Mouse (Mus musculus) heart, postnatal 10 days (tissue): ENCODE data around the gene Pamr1. TPM values are rescaled to one million over a fixed set of nuclear protein-coding genes. Genes with fewer than 3 reads are reported as not detected.

ENCODE experiments used
- DNase-seq, 2 experiments: peaks; one replicate each; pipeline ENCODE4 v3.0.0; 2021
- intact Hi-C: fragments of 180-260 bp; cut with DNase I; formaldehyde crosslinking; loops from one replicate; pipeline ENCODE4 v1.15.1; 2025
- total RNA-seq, 2 experiments: library from RNA; stranded (reverse); gene quantifications; 2 replicates each; pipeline ENCODE4 v1.2.3; 2021

Pamr1 gene
- total RNA-seq = 1 to 10 TPM; 8.9 to 9.7 TPM

GRCm38 (mm10) chr2:102549611-102550266 is at the start of gene Pamr1:
Gene Pamr1, plus strand, starts transcription at chr2:102550012.
- peak; percentile 48 to 57 for DNase-seq
- intact Hi-C loops = no loop called here

GRCm38 (mm10) chr2:102507633-102508032 is 42.2 kb upstream of the Pamr1 start:
- intact Hi-C loops = no loop called here
- peak; percentile 4 to 12 for DNase-seq

GRCm38 (mm10) chr2:102508154-102508553 is 41.7 kb upstream of the Pamr1 start:
- intact Hi-C loops = no loop called here
- DNase-seq = no peak

GRCm38 (mm10) chr2:102519956-102520355 is 29.9 kb upstream of the Pamr1 start:
- intact Hi-C loops = no loop called here
- DNase-seq = no peak

GRCm38 (mm10) chr2:102527563-102527962 is 22.2 kb upstream of the Pamr1 start:
- DNase-seq = no peak
- intact Hi-C loops = no loop called here

- intact Hi-C loops = no loop called here
- DNase-seq = no peak
Measured at GRCm38 (mm10) chr2:102533437-102533836, 16.4 kb upstream of the Pamr1 start.

GRCm38 (mm10) chr2:102536766-102537165 is 13.0 kb upstream of the Pamr1 start:
- intact Hi-C loops = no loop called here
- no peak for DNase-seq

GRCm38 (mm10) chr2:102540438-102541230 is 9.2 kb upstream of the Pamr1 start:
- DNase-seq = no peak
- intact Hi-C loops = no loop called here

GRCm38 (mm10) chr2:102541404-102542125 is 8.2 kb upstream of the Pamr1 start:
- DNase-seq = no peak
- intact Hi-C loops = no loop called here

GRCm38 (mm10) chr2:102543961-102544719 is 5.7 kb upstream of the Pamr1 start:
- intact Hi-C loops = no loop called here

GRCm38 (mm10) chr2:102550910-102551582 is 1.2 kb downstream of the Pamr1 start:
- intact Hi-C loops = no loop called here
- DNase-seq = no peak

More at GRCm38 (mm10) chr2:102543961-102544719, 5.7 kb upstream of the Pamr1 start:
- DNase-seq = peak; percentile 32 to 40

- intact Hi-C loops = no loop called here
- no peak for DNase-seq
Measured at GRCm38 (mm10) chr2:102551594-102551993, 1.8 kb downstream of the Pamr1 start.

- peak in 1 of 2 experiments; percentile 13 for DNase-seq
- intact Hi-C loops = no loop called here
Measured at GRCm38 (mm10) chr2:102552095-102552537, 2.3 kb downstream of the Pamr1 start.

- intact Hi-C loops = no loop called here
- DNase-seq = no peak
Measured at GRCm38 (mm10) chr2:102557085-102557484, 7.3 kb downstream of the Pamr1 start.

- no peak for DNase-seq
- intact Hi-C loops = no loop called here
Measured at GRCm38 (mm10) chr2:102558965-102559364, 9.2 kb downstream of the Pamr1 start.

GRCm38 (mm10) chr2:102563848-102564247 is 14.0 kb downstream of the Pamr1 start:
- intact Hi-C loops = no loop called here
- DNase-seq = no peak

- intact Hi-C loops = no loop called here
- DNase-seq = no peak
Measured at GRCm38 (mm10) chr2:102579248-102579647, 29.4 kb downstream of the Pamr1 start.

GRCm38 (mm10) chr2:102589977-102590376 is 40.2 kb downstream of the Pamr1 start:
- DNase-seq = peak; percentile 30 to 42
- intact Hi-C loops = loop anchor here (5.0 kb wide), 4 partner anchors 67 to 757 kb away; partner anchors contain the start of gene Slc1a2

GRCm38 (mm10) chr2:102594535-102594934 is 44.7 kb downstream of the Pamr1 start:
- DNase-seq = no peak
- intact Hi-C loops = loop anchor here (5.0 kb wide), 4 partner anchors 63 to 753 kb away; partner anchors contain the start of gene Slc1a2
